Mouse (Mus musculus): Measurements from ENCODE around the gene Spsb1. TPM values are rescaled to one million over a fixed set of nuclear protein-coding genes. Genes with fewer than 3 reads are reported as not detected.

Gene Spsb1
- polyA plus RNA-seq, 1 experiment from 2014 or later, result 9.2 TPM

DNA sequence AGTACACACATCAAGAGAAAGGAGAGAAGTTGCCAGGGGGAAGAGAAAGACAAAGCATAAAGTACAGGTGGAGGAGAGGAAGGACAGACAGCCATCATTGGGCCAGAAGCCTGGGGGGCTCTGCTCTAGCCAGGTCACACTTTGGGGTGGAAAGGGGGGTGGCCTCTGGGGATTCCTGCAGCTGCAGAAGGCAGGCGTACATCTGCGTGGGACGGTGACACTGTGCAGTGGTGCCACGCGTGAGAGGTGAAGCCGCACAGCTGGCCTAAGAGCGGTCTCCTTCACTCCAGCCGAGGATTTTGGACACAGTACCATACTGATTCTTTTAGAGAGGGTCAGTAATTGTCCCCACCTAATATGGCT lies 37.8 kb upstream of the Spsb1 start:
- 93% methylated on average over 8 of the region's 8 CpGs for WGBS
- H3K27ac ChIP-seq, result no peak overlapping the region

DNA sequence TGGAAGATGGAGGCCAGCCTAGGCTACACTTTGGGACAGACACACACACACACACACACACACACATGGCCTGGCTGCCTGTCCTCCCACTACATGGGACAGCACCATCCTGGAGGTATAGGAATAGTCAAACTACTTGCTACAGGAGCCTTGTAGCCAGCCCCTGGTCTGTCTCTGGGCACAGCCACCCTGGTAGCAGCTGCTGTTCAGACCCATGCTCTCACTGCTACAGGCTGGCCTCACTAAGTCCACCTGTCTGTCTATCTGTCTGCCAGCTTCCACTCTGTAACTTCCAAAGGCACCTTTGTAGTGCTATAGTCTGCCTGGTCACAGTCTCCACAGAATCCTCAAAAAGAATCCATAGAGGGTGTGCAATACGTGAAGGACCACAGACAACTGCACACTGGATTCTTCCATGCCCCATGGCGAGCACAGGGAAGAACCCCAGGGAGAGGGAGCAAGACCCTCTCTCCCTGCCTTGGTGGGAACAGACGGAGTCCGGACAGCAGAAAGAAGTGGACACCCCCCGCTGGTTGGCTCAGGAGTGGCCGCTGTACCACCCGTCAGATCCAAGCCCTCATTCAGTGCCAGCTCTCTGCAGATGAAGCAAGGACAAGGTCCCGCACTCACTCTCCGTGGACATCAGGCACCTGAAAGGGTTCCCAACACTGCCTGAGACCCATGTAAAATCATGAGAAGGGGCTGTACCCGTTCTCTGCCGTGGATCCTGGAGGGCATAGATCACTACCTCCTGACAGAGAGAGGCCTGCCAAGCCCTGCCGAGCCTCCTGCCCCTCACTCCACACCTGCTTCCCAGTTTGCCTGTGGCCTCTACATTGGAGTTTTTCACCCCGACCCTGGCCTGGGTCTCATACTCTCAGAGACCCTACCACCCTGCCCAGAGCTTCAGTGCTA lies 37.2 kb upstream of the Spsb1 start:
- no peak overlapping the region; the same call in 1 of the 2 replicates for H3K27ac ChIP-seq
- peaks cover 38% of the 10 kb centered on the region for H3K27me3 ChIP-seq (ENCODE audit: insufficient read depth, poor library complexity, severe bottlenecking)
- H3K4me1 ChIP-seq, result peaks cover 39% of the 10 kb centered on the region
- no peaks in the 10 kb centered on the region for H3K9me3 ChIP-seq
- no peak for DNase-seq (ENCODE audit: low spot score)
- no peak overlapping the region for H3K4me3 ChIP-seq
- H3K36me3 ChIP-seq, result peaks cover 7% of the 10 kb centered on the region; the same call in 1 of the 2 replicates
- WGBS, result 81% methylated on average over 13 of the region's 13 CpGs

More for the DNA sequence above, 37.8 kb upstream of the Spsb1 start:
- peaks cover 39% of the 10 kb centered on the region for H3K4me1 ChIP-seq
- H3K36me3 ChIP-seq, result peaks cover 7% of the 10 kb centered on the region; the same call in 1 of the 2 replicates
- no peaks in the 10 kb centered on the region for H3K9me3 ChIP-seq
- peaks cover 38% of the 10 kb centered on the region for H3K27me3 ChIP-seq (ENCODE audit: insufficient read depth, poor library complexity, severe bottlenecking)
- no peak overlapping the region for H3K4me3 ChIP-seq
- no peak for DNase-seq (ENCODE audit: low spot score)

DNA sequence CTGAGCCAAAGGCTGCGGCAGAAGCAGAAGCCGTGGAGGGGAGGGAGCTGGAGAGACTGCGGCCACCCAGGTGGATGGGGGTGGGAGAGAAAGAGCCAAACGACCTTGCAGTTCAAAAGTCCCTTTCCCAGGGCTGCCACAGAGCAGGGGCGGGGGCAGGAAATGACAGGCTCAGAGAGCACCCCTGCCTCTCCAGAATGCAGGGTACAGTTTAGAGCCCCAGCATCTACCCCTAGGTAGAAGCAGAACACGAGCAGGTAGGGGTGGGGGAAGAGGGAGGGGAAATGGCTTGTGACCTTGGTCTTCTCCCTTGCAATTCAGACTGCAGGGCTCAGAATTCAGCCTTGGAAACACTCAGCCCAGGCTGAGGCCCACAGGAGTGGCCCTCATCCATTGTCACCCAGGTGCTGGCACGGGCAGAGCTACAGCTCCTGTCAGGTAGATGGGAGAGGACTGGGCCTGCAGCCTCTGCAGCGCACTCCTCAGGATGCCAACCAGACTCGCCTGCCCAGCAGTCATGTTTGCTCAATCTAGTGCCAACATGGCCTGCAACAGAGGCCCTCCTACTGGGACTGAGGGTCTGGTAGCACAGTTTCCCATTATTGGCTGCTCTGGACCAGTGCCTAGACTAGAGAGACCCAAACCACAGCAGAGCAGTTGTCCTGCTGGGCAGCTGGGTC lies 36.3 kb upstream of the Spsb1 start:
- Histone ChIP-seq H3K27ac (peak overlapping the region; percentile 74), H3K27me3 (ENCODE audit: insufficient read depth, poor library complexity, severe bottlenecking) (peaks cover 38% of the 10 kb centered on the region), H3K4me3 (0 out of 2 replicates have a peak overlapping the region, but pooled peaks have one; percentile 9), H3K4me1 (peaks cover 36% of the 10 kb centered on the region), H3K36me3 (peaks cover 7% of the 10 kb centered on the region; the same call in 1 of the 2 replicates), H3K9me3 (no peaks in the 10 kb centered on the region)
- 31% methylated on average over 9 of the region's 9 CpGs for WGBS
- no peak for DNase-seq (ENCODE audit: low spot score)

DNA sequence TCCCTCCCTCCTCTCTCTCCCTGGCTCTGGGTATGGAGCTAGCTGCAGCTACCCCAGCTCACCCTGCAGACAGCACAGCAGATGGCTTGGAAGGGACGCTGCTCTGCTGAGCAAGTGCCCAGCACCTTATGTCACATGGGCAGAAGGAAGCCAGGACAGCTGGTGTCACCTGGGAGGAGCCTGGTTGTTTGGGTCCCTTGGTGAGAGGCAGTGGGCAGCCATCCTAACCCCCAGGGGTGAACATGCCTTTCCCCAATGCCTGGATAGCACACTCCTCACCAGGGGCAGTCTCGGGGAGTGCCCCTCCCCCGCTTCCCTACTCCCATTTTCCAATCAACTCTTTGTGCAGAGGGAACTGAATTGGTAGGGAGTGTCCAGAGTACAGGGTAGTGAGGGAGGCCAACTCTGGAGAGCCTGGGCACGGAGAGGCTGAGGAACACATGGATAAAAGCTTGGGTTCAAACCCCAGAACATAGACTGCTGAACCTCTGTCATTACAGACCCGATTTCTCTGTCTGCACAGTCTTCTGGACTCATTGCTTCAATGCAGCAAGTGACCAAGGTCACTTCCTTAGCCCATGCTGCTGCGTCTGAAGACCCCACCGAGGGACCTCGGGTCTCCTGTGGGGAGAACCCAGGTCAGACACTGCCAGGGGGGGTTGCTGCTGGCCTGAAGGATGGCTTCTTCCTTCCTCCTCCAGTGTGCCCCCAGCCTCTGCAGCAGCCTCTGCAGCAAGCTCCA lies 35.5 kb upstream of the Spsb1 start:
- H3K4me3 ChIP-seq, result 0 out of 2 replicates have a peak overlapping the region, but pooled peaks have one; percentile 9
- H3K4me1 ChIP-seq, result peaks cover 36% of the 10 kb centered on the region
- no peaks in the 10 kb centered on the region for H3K9me3 ChIP-seq
- peak overlapping the region; percentile 74 for H3K27ac ChIP-seq
- peaks cover 35% of the 10 kb centered on the region for H3K27me3 ChIP-seq (ENCODE audit: insufficient read depth, poor library complexity, severe bottlenecking)
- whole genome bisulfite sequencing, result 15% methylated on average over 8 of the region's 8 CpGs
- no peak for DNase-seq (ENCODE audit: low spot score)
- H3K36me3 ChIP-seq, result peaks cover 4% of the 10 kb centered on the region; the same call in 1 of the 2 replicates

DNA sequence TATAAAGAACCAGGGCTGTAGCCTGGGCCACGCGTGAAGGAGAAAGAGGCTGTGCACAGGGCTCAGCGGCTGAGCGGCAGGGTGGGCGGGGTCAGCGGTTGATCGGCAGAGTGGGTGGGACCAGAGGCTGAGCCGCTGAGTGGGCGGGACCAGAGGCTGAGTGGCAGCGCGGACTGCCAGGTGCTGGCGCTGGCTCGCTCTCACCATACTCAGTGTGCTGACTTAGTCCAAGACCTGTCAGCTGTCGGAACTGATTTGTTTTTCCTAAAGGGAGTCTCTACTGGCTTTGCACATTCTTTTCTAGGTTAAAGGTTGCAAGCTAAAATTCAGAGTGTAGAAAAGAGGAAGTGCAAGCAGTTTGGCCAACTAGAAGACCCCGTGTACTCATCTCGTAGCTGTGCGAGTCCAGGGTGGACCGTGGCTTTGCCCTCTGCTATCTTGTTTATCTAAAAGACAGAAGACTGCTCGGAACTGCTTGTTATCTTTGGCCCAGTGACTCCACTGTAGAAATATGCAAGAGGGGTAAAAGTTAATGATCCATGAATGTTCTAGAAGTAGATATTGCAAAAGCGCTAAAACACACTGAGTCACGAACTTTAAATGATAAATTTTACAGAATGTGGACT lies 34.2 kb upstream of the Spsb1 start:
- H3K27me3 ChIP-seq (ENCODE audit: insufficient read depth, poor library complexity, severe bottlenecking), result peaks cover 40% of the 10 kb centered on the region
- WGBS, result 7% methylated on average over 21 of the region's 21 CpGs
- peaks cover 36% of the 10 kb centered on the region for H3K4me1 ChIP-seq
- peak; percentile 94 for DNase-seq (ENCODE audit: low spot score)
- peaks cover under 1% of the 10 kb centered on the region; the same call in 1 of the 2 replicates for H3K36me3 ChIP-seq
- H3K4me3 ChIP-seq, result peak overlapping the region; percentile 54
- no peaks in the 10 kb centered on the region for H3K9me3 ChIP-seq
- H3K27ac ChIP-seq, result 0 out of 2 replicates have a peak overlapping the region, but pooled peaks have one; percentile 47

DNA sequence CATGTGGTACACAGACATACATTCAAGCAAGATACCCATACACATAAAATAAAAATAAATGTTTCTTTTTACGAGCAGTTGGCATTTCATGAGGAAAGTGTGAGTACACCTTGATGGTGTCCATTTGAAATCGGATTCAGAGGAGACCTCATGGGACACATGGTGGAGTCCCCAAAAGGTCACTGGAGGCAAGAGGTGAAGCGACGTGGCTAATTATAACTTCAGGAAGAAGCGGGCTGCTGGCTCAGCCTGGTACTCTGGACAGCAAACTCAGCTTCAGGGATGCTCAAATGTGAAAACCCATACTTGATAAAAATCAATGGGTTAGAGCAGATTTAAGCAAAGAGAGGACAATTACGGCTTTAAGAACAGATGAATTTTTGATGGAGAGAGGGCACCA lies 33.5 kb upstream of the Spsb1 start:
- Histone ChIP-seq H3K36me3 (peaks cover 5% of the 10 kb centered on the region; the same call in 1 of the 2 replicates), H3K9me3 (no peaks in the 10 kb centered on the region), H3K4me1 (peaks cover 33% of the 10 kb centered on the region), H3K4me3 (peak overlapping the region; percentile 54), H3K27me3 (ENCODE audit: insufficient read depth, poor library complexity, severe bottlenecking) (peaks cover 43% of the 10 kb centered on the region), H3K27ac (0 out of 2 replicates have a peak overlapping the region, but pooled peaks have one; percentile 47)
- WGBS, result 71% methylated on average over 6 of the region's 6 CpGs
- no peak for DNase-seq (ENCODE audit: low spot score)

DNA sequence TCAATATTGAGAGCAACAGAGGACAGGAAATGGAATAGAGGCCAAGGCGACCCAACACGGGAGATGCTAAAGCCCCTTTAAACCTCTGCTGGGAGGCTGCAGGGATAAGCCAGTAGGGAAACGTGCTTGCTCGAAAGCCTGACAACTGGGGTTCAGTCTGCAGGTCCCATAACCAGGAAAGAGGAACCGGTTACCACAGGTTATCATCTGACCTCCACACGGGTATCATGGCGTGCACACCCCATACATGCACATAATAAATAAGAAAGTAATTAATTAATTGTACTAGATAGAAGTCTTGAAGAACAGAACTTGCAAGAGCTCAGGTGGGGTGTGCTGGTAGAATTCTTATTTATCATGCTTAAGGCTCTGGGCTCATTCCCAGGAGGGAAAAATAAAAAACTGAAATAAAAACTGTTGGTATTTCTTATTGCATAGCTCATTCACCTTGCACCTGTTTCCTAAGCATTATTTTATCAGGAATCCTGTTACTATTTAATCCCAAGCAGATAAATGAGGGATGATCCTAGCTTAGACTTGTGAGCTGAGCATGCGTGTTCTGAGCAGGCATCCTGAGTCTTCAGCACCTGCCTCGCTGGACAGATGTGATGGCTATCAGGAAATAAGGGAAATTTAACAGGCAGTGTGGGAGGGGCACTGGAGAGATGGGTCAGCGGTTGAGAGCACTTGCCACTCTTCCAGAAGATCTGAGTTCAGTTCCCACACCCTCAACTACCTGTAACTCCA lies 32.0 kb upstream of the Spsb1 start:
- WGBS, result 75% methylated on average over 10 of the region's 10 CpGs
- H3K4me3 ChIP-seq, result no peak overlapping the region
- peaks cover 13% of the 10 kb centered on the region for H3K36me3 ChIP-seq
- H3K27ac ChIP-seq, result no peak overlapping the region
- peaks cover 28% of the 10 kb centered on the region for H3K4me1 ChIP-seq
- H3K9me3 ChIP-seq, result no peaks in the 10 kb centered on the region
- no peak for DNase-seq (ENCODE audit: low spot score)
- peaks cover 37% of the 10 kb centered on the region for H3K27me3 ChIP-seq (ENCODE audit: insufficient read depth, poor library complexity, severe bottlenecking)

DNA sequence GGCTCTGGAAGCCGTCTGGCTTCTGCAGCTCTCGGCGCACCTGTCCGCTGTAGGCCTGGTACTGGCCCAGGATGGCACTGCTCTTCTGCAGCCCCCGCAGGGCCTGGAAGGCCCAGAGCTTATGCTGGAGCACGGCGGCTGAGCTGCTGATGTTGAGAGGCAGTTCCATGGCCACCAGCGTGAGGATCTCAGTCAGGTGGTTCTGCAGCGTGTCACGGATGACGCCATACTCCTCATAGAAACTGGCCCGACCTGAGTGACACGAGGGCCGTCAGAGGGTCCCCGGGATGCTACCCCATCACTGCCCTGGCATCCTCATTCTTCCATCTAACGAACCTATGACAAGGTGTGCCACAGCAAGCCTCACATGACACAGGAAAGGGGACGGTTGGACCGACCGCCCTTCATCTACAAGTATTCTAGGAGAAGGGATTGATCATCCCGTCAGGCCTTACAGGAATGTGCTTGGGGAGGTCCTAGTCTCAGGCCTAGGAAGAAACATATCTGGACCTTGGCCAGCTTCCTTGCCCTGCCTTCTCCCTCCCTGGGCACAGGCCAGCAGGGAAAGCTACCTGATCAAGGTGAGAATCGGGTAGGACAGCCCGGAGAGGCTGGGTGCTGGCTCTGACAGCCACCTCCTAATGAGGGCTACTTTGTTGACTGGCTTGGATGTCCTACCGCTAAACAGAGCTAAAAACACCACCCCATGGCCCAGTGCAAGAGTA lies 29.2 kb upstream of the Spsb1 start:
- Histone ChIP-seq H3K27me3 (ENCODE audit: insufficient read depth, poor library complexity, severe bottlenecking) (peaks cover 34% of the 10 kb centered on the region), H3K36me3 (peaks cover 18% of the 10 kb centered on the region), H3K9me3 (no peaks in the 10 kb centered on the region), H3K4me3 (no peak overlapping the region), H3K4me1 (peaks cover 17% of the 10 kb centered on the region), H3K27ac (no peak overlapping the region)
- no peak for DNase-seq (ENCODE audit: low spot score)
- 86% methylated on average over 23 of the region's 23 CpGs for WGBS

DNA sequence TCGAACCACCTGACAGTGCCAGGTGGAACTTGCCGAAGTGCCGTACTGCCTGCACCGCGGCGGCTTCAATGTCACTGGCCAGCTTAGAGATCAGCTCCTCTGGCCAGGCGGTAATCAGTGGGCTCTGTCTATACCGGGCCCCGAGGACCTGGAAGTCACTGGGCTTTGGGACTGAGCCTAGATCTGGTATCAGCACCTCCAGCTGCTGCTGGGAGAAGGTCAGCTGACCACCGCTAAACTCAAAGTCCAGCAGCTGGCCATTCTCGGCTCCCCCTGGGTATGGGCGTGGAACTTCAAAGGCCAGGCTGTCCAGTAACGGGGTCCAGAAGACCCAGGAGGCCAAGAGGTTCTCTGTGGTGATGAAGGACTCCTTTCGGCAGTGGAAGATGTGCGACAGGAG lies 27.3 kb upstream of the Spsb1 start:
- H3K9me3 ChIP-seq, result no peaks in the 10 kb centered on the region
- peaks cover 37% of the 10 kb centered on the region for H3K27me3 ChIP-seq (ENCODE audit: insufficient read depth, poor library complexity, severe bottlenecking)
- H3K4me3 ChIP-seq, result no peak overlapping the region
- WGBS, result 77% methylated on average over 15 of the region's 15 CpGs
- no peak for DNase-seq (ENCODE audit: low spot score)
- no peak overlapping the region for H3K27ac ChIP-seq
- peaks cover 20% of the 10 kb centered on the region for H3K4me1 ChIP-seq
- peaks cover 18% of the 10 kb centered on the region for H3K36me3 ChIP-seq

DNA sequence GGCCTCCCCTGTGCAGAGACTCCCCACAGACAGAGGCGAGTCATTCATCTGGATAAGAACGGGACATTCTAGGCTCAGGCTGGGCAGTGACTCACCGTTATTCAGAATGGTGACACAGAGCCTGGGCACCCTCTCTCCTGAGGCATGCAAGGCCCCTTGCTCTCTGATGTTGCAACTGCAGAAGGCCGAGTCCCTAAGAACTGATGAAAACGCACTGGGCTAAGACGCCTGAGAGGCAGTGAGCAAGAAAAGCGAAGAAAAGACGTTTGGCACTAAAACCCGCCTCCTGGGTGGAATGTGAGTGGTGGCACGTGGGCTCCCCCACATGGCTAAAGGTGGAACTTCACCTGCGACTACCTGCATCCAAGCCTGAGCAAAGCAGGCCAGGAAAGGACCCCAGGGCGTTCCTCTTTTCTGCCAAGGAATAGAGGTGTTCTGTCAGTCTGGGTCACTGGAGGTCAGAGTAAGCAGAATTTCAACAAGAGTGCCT lies 25.0 kb upstream of the Spsb1 start:
- peak overlapping the region; percentile 46 for H3K4me3 ChIP-seq
- H3K27me3 ChIP-seq (ENCODE audit: insufficient read depth, poor library complexity, severe bottlenecking), result peaks cover 34% of the 10 kb centered on the region
- H3K27ac ChIP-seq, result 0 out of 2 replicates have a peak overlapping the region, but pooled peaks have one; percentile 4
- H3K36me3 ChIP-seq, result peaks cover 18% of the 10 kb centered on the region
- no peaks in the 10 kb centered on the region for H3K9me3 ChIP-seq
- peaks cover 26% of the 10 kb centered on the region for H3K4me1 ChIP-seq
- WGBS, result 4% methylated on average over 12 of the region's 12 CpGs
- no peak for DNase-seq (ENCODE audit: low spot score)

DNA sequence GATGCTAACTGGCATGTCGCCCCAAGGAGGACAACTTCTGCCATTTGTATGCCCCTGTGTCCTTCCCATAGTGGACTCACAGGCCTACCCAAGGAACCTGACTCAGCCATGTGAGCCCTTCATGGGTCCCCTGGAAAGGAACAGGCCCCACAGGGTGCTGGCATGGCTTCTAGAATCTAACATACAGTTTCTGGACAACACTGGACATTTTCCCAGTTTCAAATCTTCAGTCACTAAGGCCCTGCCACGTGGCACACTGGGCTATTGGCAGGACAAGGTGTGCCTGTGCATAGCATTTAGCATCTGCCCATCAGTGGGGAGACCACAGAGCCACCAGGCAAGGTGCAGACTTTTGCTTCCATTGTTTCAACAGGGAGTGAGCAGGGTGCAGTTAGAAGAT lies 24.0 kb upstream of the Spsb1 start:
- peaks cover 29% of the 10 kb centered on the region for H3K4me1 ChIP-seq
- H3K36me3 ChIP-seq, result peaks cover 15% of the 10 kb centered on the region
- WGBS, result 83% methylated on average over 2 of the region's 2 CpGs
- H3K9me3 ChIP-seq, result no peaks in the 10 kb centered on the region
- no peak overlapping the region for H3K4me3 ChIP-seq
- no peak for DNase-seq (ENCODE audit: low spot score)
- H3K27ac ChIP-seq, result no peak overlapping the region
- peaks cover 25% of the 10 kb centered on the region for H3K27me3 ChIP-seq (ENCODE audit: insufficient read depth, poor library complexity, severe bottlenecking)

All from heart, embryonic 10.5 days (tissue).